In genomic region chr9:106470991-106471750, GRCm38 (mm10) we compare ENCODE assay signal across 10 mouse cellular contexts. TPM values are rescaled to one million over a fixed set of nuclear protein-coding genes. Genes with fewer than 3 reads are reported as not detected.
DNase-seq lines count a peak whose midpoint lies in the region; ATAC-seq and TF ChIP-seq lines count a peak whose summit lies in the region.
"Had no signal": no experiment of that assay in that cellular context is flagged by ENCODE, and none has a peak within 500 bp of the region (broad histone marks: within the 10 kb centered on the region; RNA-seq: fewer than 3 reads in every experiment).

No protein-coding gene starts in this region.

- intact Hi-C loops in gastrocnemius, postnatal 14 days (cut with DNase I; ENCODE audit: low total_unique reads), result loop anchor here (5.0 kb wide), 1 partner anchor 34 kb away; the partner anchor contains the start of gene Acy1

- peaks cover 9% of the 10 kb centered on the region for H3K4me1 ChIP-seq in lung, embryonic 14.5 days (ENCODE audit: insufficient read depth)
- peaks cover 5% of the 10 kb centered on the region for H3K4me1 ChIP-seq in liver, postnatal 0 days (ENCODE audit: insufficient read depth)

- no peaks in the 10 kb centered on the region for H3K36me3 ChIP-seq in lung, embryonic 14.5 days (ENCODE audit: insufficient read depth)
- H3K36me3 ChIP-seq in liver, postnatal 0 days (replicated peaks; ENCODE audit: insufficient read depth, low read length), result no peaks in the 10 kb centered on the region
- H3K36me3 ChIP-seq: liver, embryonic 15.5 days had no signal

- TF ChIP-seq CTCF in lung, embryonic 14.5 days (IDR thresholded peaks at IDR 0.05; ENCODE audit: low read depth), result no peak
- no peak for TF ChIP-seq CTCF in liver, postnatal 0 days (IDR thresholded peaks at IDR 0.05; ENCODE audit: low read depth)

- peak; percentile 29; the same call in 1 of the 2 replicates for ATAC-seq in frontal cortex, adult (ENCODE audit: low TSS enrichment)
- ATAC-seq in lung, embryonic 14.5 days (ENCODE audit: insufficient read depth), result no peak
- ATAC-seq in liver, postnatal 0 days, result no peak

- WGBS in lung, embryonic 14.5 days, result 69% methylated on average over 14 of the region's 14 CpGs
- 72% methylated on average over 14 of the region's 14 CpGs for WGBS in liver, postnatal 0 days (ENCODE audit: insufficient replicate concordance)

- H3K9ac ChIP-seq in lung, embryonic 14.5 days, result 0 out of 2 replicates have a peak overlapping the region, but pooled peaks have one; percentile 6
- no peak overlapping the region for H3K9ac ChIP-seq in liver, postnatal 0 days (replicated peaks)
- H3K9ac ChIP-seq: liver, embryonic 15.5 days had no signal

- no peak overlapping the region for H3K4me3 ChIP-seq in lung, embryonic 14.5 days (ENCODE audit: low read depth, low read length)
- no peak overlapping the region for H3K4me3 ChIP-seq in liver, postnatal 0 days (ENCODE audit: low read depth, low read length)
- H3K4me3 ChIP-seq: liver, embryonic 15.5 days had no signal

- H3K4me2 ChIP-seq in lung, embryonic 14.5 days, result peak overlapping the region; percentile 45
- H3K4me2 ChIP-seq in liver, postnatal 0 days (ENCODE audit: low read depth, low read length), result peak overlapping the region; percentile 29; the same call in 1 of the 2 replicates
- H3K4me2 ChIP-seq: liver, embryonic 15.5 days had no signal

- no peaks in the 10 kb centered on the region for H3K9me3 ChIP-seq in lung, embryonic 14.5 days (ENCODE audit: low read depth, low read length)
- no peaks in the 10 kb centered on the region for H3K9me3 ChIP-seq in liver, postnatal 0 days (ENCODE audit: low read length)
- H3K9me3 ChIP-seq: liver, embryonic 15.5 days had no signal

- H3K27me3 ChIP-seq in lung, embryonic 14.5 days (ENCODE audit: insufficient read depth, low read length), result no peaks in the 10 kb centered on the region
- peaks cover 1% of the 10 kb centered on the region; the same call in 1 of the 2 replicates for H3K27me3 ChIP-seq in liver, postnatal 0 days (ENCODE audit: insufficient read depth, low read length)

- DNase-seq in frontal cortex, postnatal 36 days (ENCODE audit: low spot score in 2 of 2), result no peak
- DNase-seq in lung, embryonic 14.5 days, result no peak
- no peak for DNase-seq in lung, postnatal 14 days
- peak; percentile 6 for DNase-seq in gastrocnemius, postnatal 14 days
- no peak for DNase-seq in liver, postnatal 0 days
- DNase-seq in thymus, postnatal 36 days, result no peak
- no peak for DNase-seq in thymus, postnatal 10 days (ENCODE audit: low spot score in 2 of 2)
- DNase-seq: spleen, adult 18-20 months had no signal

- no peak for TF ChIP-seq EP300 in liver, postnatal 0 days (IDR thresholded peaks at IDR 0.05; ENCODE audit: low read depth)

- no peak overlapping the region for H3K27ac ChIP-seq in lung, embryonic 14.5 days (ENCODE audit: low read depth)
- no peak overlapping the region for H3K27ac ChIP-seq in liver, postnatal 0 days (ENCODE audit: low read depth)
- H3K27ac ChIP-seq: liver, embryonic 15.5 days had no signal

RNA-seq across cellular contexts. Expression of gene Rrp9, which starts 4.6 kb away (rescaled TPM):
- 45.2 and 52.7 TPM in 2 replicates for polyA plus RNA-seq in lung, embryonic 14.5 days (2014; fragmentation: Nextera tagmentation; extraction: Ambion mirVana)
- 10 to 100 TPM; 12.6 to 18.4 TPM for total RNA-seq in gastrocnemius, postnatal 14 days (2021)
- 12.3 and 14.5 TPM in 2 replicates for polyA plus RNA-seq in liver, postnatal 0 days (2015; fragmentation: Nextera tagmentation; extraction: Ambion mirVana)

RNA-seq across cellular contexts. Expression of gene Gpr62, which starts 5.4 kb away (rescaled TPM):
- 0.26 and 0.34 TPM in 2 replicates for polyA plus RNA-seq in lung, embryonic 14.5 days (2014; fragmentation: Nextera tagmentation; extraction: Ambion mirVana)
- under 1 TPM; 0.16 to 0.33 TPM for total RNA-seq in gastrocnemius, postnatal 14 days (2021)
- not detected in 2 replicates for polyA plus RNA-seq in liver, postnatal 0 days (2015; fragmentation: Nextera tagmentation; extraction: Ambion mirVana)
- polyA plus RNA-seq: liver, embryonic 15.5 days had no signal

RNA-seq across cellular contexts. Expression of gene Parp3, which starts 5.6 kb away (rescaled TPM):
- 1.6 and 2.4 TPM in 2 replicates for polyA plus RNA-seq in lung, embryonic 14.5 days (2014; fragmentation: Nextera tagmentation; extraction: Ambion mirVana)
- 10 to 100 TPM; 64.1 to 76.2 TPM for total RNA-seq in gastrocnemius, postnatal 14 days (2021)
- 1.6 and 1.9 TPM in 2 replicates for polyA plus RNA-seq in liver, postnatal 0 days (2015; fragmentation: Nextera tagmentation; extraction: Ambion mirVana)

RNA-seq across cellular contexts. Expression of gene Pcbp4, which starts 18.1 kb away (rescaled TPM):
- 95.9 and 109 TPM in 2 replicates for polyA plus RNA-seq in lung, embryonic 14.5 days (2014; fragmentation: Nextera tagmentation; extraction: Ambion mirVana)
- 10 to 100 TPM; 47.6 to 48.7 TPM for total RNA-seq in gastrocnemius, postnatal 14 days (2021)
- polyA plus RNA-seq in liver, postnatal 0 days (2015; fragmentation: Nextera tagmentation; extraction: Ambion mirVana), result 4.9 and 6.1 TPM in 2 replicates

RNA-seq across cellular contexts. Expression of gene Abhd14a, which starts 23.7 kb away (rescaled TPM):
- polyA plus RNA-seq in lung, embryonic 14.5 days (2014; fragmentation: Nextera tagmentation; extraction: Ambion mirVana), result 46.0 and 48.4 TPM in 2 replicates
- total RNA-seq in gastrocnemius, postnatal 14 days (2021), result 10 to 100 TPM; 13.3 to 16.0 TPM
- 15.8 and 16.2 TPM in 2 replicates for polyA plus RNA-seq in liver, postnatal 0 days (2015; fragmentation: Nextera tagmentation; extraction: Ambion mirVana)
